Mouse (Mus musculus): ENCODE results near the gene Btrc.

DNA sequence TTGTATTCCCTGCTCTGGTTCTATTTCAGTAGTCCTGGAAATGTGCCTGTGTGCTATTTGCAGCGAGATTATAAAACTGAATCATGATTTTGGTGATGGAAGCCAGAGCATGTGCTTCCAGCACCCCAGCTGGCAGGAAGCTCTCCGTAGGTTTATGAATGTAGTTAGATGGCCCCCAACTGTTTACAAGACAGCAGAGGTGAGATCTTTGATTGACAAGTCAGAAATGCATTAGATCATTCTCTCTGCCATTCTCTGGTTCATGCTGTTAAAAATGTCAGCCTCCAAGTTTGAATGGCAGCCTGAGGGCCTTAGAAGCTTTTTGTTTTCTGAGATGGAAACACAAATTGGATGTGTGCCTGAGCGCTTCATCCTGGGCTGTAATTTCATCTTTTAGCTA lies 68.8 kb downstream of the Btrc start:
- TF ChIP-seq GATA1 (IDR thresholded peaks at IDR 0.05; ENCODE audit: borderline replicate concordance, low read length) (no peak), CTCF (IDR thresholded peaks at IDR 0.05; ENCODE audit: low read depth, low read length) (no peak)

All from G1E (cell line).